Mouse (Mus musculus): ENCODE data around the gene Cul5.

Gene Cul5

GRCm38 (mm10) chr9:53607192-53607591 is 62.6 kb downstream of the Cul5 start:
- DNase-seq (ENCODE audit: low spot score): no peak

- no peak for DNase-seq (ENCODE audit: low spot score)
These were observed 64.9 kb downstream of the Cul5 start for GRCm38 (mm10) chr9:53604954-53605353.

GRCm38 (mm10) chr9:53603849-53604248 is 66.0 kb downstream of the Cul5 start:
- no peak for DNase-seq (ENCODE audit: low spot score)

GRCm38 (mm10) chr9:53603384-53603783 is 66.4 kb downstream of the Cul5 start:
- DNase-seq (ENCODE audit: low spot score): no peak

- DNase-seq (ENCODE audit: low spot score): no peak
These were observed 68.3 kb downstream of the Cul5 start for GRCm38 (mm10) chr9:53601541-53601940.

- no peak for DNase-seq (ENCODE audit: low spot score)
These were observed 71.2 kb downstream of the Cul5 start for GRCm38 (mm10) chr9:53598631-53599030.

- no peak for DNase-seq (ENCODE audit: low spot score)
These were observed 72.7 kb downstream of the Cul5 start for GRCm38 (mm10) chr9:53596971-53597600.

- no peak for DNase-seq (ENCODE audit: low spot score)
These were observed 75.0 kb downstream of the Cul5 start for GRCm38 (mm10) chr9:53594764-53595163.

- no peak for DNase-seq (ENCODE audit: low spot score)
These were observed 87.9 kb downstream of the Cul5 start for GRCm38 (mm10) chr9:53581870-53582269.

- DNase-seq (ENCODE audit: low spot score): no peak
These were observed 94.1 kb downstream of the Cul5 start for GRCm38 (mm10) chr9:53575721-53576120.

- no peak for DNase-seq (ENCODE audit: low spot score)
These were observed 97.1 kb downstream of the Cul5 start for GRCm38 (mm10) chr9:53572516-53573307.

- no peak for DNase-seq (ENCODE audit: low spot score)
These were observed 99.2 kb downstream of the Cul5 start for GRCm38 (mm10) chr9:53570662-53571061.
